Mouse (Mus musculus) embryonic fibroblast, embryonic 13.5 days (primary cell): Measurements from ENCODE around the gene Tnfaip3. TPM values are rescaled to one million over a fixed set of nuclear protein-coding genes. Genes with fewer than 3 reads are reported as not detected.

ENCODE experiments used
- H3K27ac ChIP-seq: 2 replicates; pipeline ENCODE4 v1.5.1; 2012; ENCODE audit warnings: low read length, control low read depth, inconsistent platforms; ENCODE audit not compliant: insufficient read depth
- H3K4me1 ChIP-seq: 2 replicates; pipeline ENCODE4 v1.6.1; 2011; ENCODE audit warnings: low read length; ENCODE audit not compliant: control insufficient read depth, insufficient read depth
- H3K4me3 ChIP-seq: 2 replicates; pipeline ENCODE4 v1.5.1; 2011; ENCODE audit warnings: mild to moderate bottlenecking, control low read depth, low read length; ENCODE audit not compliant: insufficient read depth
- CTCF ChIP-seq: IDR thresholded peaks from 2 replicates; pipeline ENCODE4 v1.5.1; 2011; ENCODE audit warnings: mild to moderate bottlenecking, control low read depth, low read length, moderate library complexity, borderline replicate concordance; ENCODE audit not compliant: insufficient read depth
- POLR2A ChIP-seq: IDR thresholded peaks from 2 replicates; pipeline ENCODE4 v1.6.1; 2011; ENCODE audit warnings: low read depth, mild to moderate bottlenecking, control low read depth, low read length, moderate library complexity
- polyA plus RNA-seq: library from polyadenylated mRNA; stranded (reverse); fragments of >200 nt; gene quantifications from 2 replicates; pipeline ENCODE4 v1.2.4, GENCODE M21; 2011; ENCODE audit warnings: low read depth; ENCODE audit not compliant: missing spikeins, insufficient read length

The Tnfaip3 gene
- polyA plus RNA-seq, 1 experiment = 8.2 TPM

DNA sequence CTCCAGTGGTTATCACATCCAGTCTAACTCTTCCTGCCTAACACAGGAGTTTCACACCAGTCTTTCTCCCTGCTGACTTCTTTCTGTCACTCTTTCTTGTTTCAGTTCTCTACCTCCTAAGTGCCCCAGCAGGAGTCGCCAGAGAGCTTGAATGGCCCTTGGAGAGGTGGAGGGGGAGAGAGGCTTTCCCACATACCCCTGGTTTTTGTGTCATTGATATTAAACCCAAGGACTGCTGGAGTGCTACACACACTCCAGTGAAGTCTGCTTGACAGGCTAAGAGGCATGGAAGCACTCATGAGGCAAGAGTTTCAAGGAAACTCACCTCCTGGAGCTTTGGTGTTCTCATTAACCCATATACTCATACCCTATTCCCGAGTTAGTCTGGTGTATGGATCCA, 16.0 kb downstream of the Tnfaip3 start:
- no peak for TF ChIP-seq POLR2A
- TF ChIP-seq CTCF = no peak
- H3K4me1 ChIP-seq = peaks cover 6% of the 10 kb centered on the region; the same call in 1 of the 2 replicates
- H3K4me3 ChIP-seq = no peak overlapping the region
- peak overlapping the region; percentile 72 for H3K27ac ChIP-seq

- TF ChIP-seq CTCF = no peak
- no peak for TF ChIP-seq POLR2A
- peaks cover 6% of the 10 kb centered on the region; the same call in 1 of the 2 replicates for H3K4me1 ChIP-seq
- H3K27ac ChIP-seq = no peak overlapping the region
- no peak overlapping the region for H3K4me3 ChIP-seq
Observed at GRCm38 (mm10) chr10:18996331-18996730, 19.1 kb downstream of the Tnfaip3 start.

GRCm38 (mm10) chr10:18995465-18996261, 19.8 kb downstream of the Tnfaip3 start:
- Histone ChIP-seq H3K4me3 (no peak overlapping the region), H3K27ac (no peak overlapping the region), H3K4me1 (peaks cover 6% of the 10 kb centered on the region; the same call in 1 of the 2 replicates)
- TF ChIP-seq POLR2A (no peak), CTCF (no peak)

DNA sequence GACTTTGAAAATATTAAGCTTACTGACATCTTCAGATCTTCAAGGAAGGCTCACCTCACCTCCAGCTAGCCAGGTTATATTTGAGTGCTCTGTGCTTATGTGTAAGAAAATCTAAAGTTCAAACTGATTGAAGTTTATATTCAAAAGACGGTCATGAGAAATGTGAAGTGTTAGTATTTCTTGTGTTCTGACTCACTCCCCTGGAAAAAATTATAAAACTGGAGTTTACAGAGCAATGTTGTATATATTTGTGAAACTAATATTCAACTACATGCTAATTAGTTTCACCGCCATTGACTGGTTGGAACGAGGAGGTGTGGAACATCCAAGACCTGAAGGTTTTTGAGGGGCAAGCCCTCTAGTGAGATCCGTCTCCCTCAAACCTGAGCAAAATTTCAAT, 22.5 kb downstream of the Tnfaip3 start:
- TF ChIP-seq CTCF = no peak
- no peak for TF ChIP-seq POLR2A
- no peak overlapping the region for H3K4me3 ChIP-seq
- no peak overlapping the region for H3K27ac ChIP-seq
- H3K4me1 ChIP-seq = no peaks in the 10 kb centered on the region

- Histone ChIP-seq H3K4me1 (no peaks in the 10 kb centered on the region), H3K4me3 (no peak overlapping the region), H3K27ac (no peak overlapping the region)
- TF ChIP-seq POLR2A (no peak), CTCF (no peak)
Observed at GRCm38 (mm10) chr10:18991057-18991456, 24.4 kb downstream of the Tnfaip3 start.

GRCm38 (mm10) chr10:18987907-18988199, 27.6 kb downstream of the Tnfaip3 start:
- Histone ChIP-seq H3K27ac (no peak overlapping the region), H3K4me3 (no peak overlapping the region), H3K4me1 (no peaks in the 10 kb centered on the region)
- TF ChIP-seq CTCF (no peak), POLR2A (no peak)

GRCm38 (mm10) chr10:18987046-18987906, 28.2 kb downstream of the Tnfaip3 start:
- no peaks in the 10 kb centered on the region for H3K4me1 ChIP-seq
- no peak overlapping the region for H3K27ac ChIP-seq
- TF ChIP-seq POLR2A (no peak), CTCF (no peak)
- H3K4me3 ChIP-seq = no peak overlapping the region

DNA sequence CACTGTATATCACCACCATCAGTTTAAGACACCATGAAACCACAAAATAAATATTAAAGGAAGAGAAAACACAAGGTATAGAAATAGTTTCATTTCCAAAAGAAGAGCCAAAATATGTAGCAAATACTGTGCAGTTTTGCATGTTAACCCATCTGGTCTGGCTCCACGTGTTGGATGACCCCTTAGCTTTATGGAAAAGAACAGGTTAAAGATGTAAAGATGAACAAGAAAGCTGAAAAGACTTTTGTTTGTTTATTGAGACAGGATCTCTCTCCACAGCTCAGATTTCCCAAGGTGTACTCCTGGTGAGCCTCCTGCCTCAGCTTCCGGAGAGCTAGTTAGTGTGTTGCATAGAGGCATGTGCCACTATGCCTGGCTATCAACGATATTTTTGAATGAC, 29.9 kb downstream of the Tnfaip3 start:
- TF ChIP-seq CTCF (no peak), POLR2A (no peak)
- H3K4me1 ChIP-seq = no peaks in the 10 kb centered on the region
- H3K4me3 ChIP-seq = no peak overlapping the region
- H3K27ac ChIP-seq = no peak overlapping the region

DNA sequence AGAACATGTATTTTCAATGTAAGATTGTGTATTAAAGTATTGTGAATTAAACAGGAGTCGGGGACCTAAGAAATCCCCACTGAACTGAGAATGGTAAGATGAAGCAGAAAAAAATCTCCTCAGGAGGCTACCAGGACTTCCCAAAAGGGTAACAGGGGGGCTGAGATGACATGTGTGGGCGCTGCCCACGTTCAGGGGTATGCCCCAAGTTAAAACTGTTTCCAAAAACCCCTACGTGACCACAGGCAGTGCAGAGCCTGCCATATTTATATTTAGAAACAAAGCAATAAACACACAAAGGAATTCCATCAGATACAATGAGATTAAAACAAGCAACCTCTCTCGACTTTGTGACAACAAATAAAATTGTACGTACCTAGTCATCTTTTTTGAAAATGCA, 31.9 kb downstream of the Tnfaip3 start:
- H3K27ac ChIP-seq = no peak overlapping the region
- no peak for TF ChIP-seq CTCF
- no peak for TF ChIP-seq POLR2A
- no peaks in the 10 kb centered on the region for H3K4me1 ChIP-seq
- no peak overlapping the region for H3K4me3 ChIP-seq

- no peak for TF ChIP-seq POLR2A
- no peak for TF ChIP-seq CTCF
- no peak overlapping the region for H3K27ac ChIP-seq
- no peak overlapping the region for H3K4me3 ChIP-seq
- no peaks in the 10 kb centered on the region for H3K4me1 ChIP-seq
Observed at GRCm38 (mm10) chr10:18974486-18974885, 41.0 kb downstream of the Tnfaip3 start.
